Mouse (Mus musculus) forebrain, embryonic 16.5 days (tissue): ENCODE measurements around the gene Tcf19. TPM values are rescaled to one million over a fixed set of nuclear protein-coding genes. Genes with fewer than 3 reads are reported as not detected.

Source experiments
- ATAC-seq: fragments of 200-750 bp; cut with Nextera tagmentation; 2 replicates; pipeline ENCODE4 v1.8.0; 2017; ENCODE audit warnings: mild to moderate bottlenecking, moderate library complexity
- H3K27ac ChIP-seq: fragments of 300-500 bp; sonication (generic); 2 replicates; pipeline ENCODE4 v1.5.1; 2014; ENCODE audit warnings: low read length, control low read depth
- H3K27me3 ChIP-seq: fragments of 300-500 bp; sonication (generic); replicated peaks from 2 replicates; pipeline ENCODE4 v1.6.1; 2014; ENCODE audit warnings: low read length; ENCODE audit not compliant: control insufficient read depth, insufficient read depth
- H3K36me3 ChIP-seq: fragments of 300-500 bp; sonication (generic); 2 replicates; pipeline ENCODE4 v1.6.1; 2014; ENCODE audit not compliant: control insufficient read depth, insufficient read depth
- H3K4me1 ChIP-seq: fragments of 300-500 bp; sonication (generic); replicated peaks from 2 replicates; pipeline ENCODE4 v1.6.1; 2014; ENCODE audit warnings: low read length; ENCODE audit not compliant: control insufficient read depth, insufficient read depth
- H3K4me2 ChIP-seq: fragments of 300-500 bp; sonication (generic); 2 replicates; pipeline ENCODE4 v1.6.1; 2014; ENCODE audit warnings: mild to moderate bottlenecking, low read length, control low read depth
- H3K4me3 ChIP-seq: fragments of 300-500 bp; sonication (generic); replicated peaks from 2 replicates; pipeline ENCODE4 v1.5.1; 2014; ENCODE audit warnings: mild to moderate bottlenecking, low read length, control low read depth
- H3K9ac ChIP-seq: fragments of 300-500 bp; sonication (generic); replicated peaks from 2 replicates; pipeline ENCODE4 v1.6.1; 2014; ENCODE audit warnings: low read depth, low read length, control low read depth
- H3K9me3 ChIP-seq: fragments of 300-500 bp; sonication (generic); 2 replicates; pipeline ENCODE4 v1.6.1; 2016; ENCODE audit warnings: low read length; ENCODE audit not compliant: control insufficient read depth
- WGBS: fragments of 180-500 bp; shearing (Covaris S2); extraction: QIAGEN DNeasy Blood & Tissue Kit; methylation state at CpG from one replicate; pipeline ENCODE4 v1.1.7; 2014; 5-methylcytosine and 5-hydroxymethylcytosine counted together
- polyA plus RNA-seq: library from polyadenylated mRNA; unstranded; fragments of >200 nt; fragmentation: Nextera tagmentation; extraction: Ambion mirVana; gene quantifications from 2 replicates; pipeline ENCODE4 v1.2.1, GENCODE M21; 2015

Gene Tcf19
- polyA plus RNA-seq, 1 experiment from 2014 or later, result 31.8 TPM

- Histone ChIP-seq H3K27ac (no peak overlapping the region), H3K27me3 (peaks cover 7% of the 10 kb centered on the region), H3K4me3 (no peak overlapping the region), H3K4me1 (no peaks in the 10 kb centered on the region), H3K4me2 (no peak overlapping the region), H3K9ac (no peak overlapping the region), H3K9me3 (no peaks in the 10 kb centered on the region), H3K36me3 (no peaks in the 10 kb centered on the region)
- ATAC-seq, result no peak
- WGBS, result 19% methylated on average over 5 of the region's 5 CpGs
Measured at GRCm38 (mm10) chr17:35503849-35504248, 12.8 kb downstream of the Tcf19 start.

- no peaks in the 10 kb centered on the region for H3K4me1 ChIP-seq
- no peak for ATAC-seq
- H3K27ac ChIP-seq, result no peak overlapping the region
- H3K9ac ChIP-seq, result no peak overlapping the region
- no peaks in the 10 kb centered on the region for H3K9me3 ChIP-seq
- no peaks in the 10 kb centered on the region for H3K36me3 ChIP-seq
- H3K27me3 ChIP-seq, result peaks cover 7% of the 10 kb centered on the region
- WGBS, result 48% methylated on average over 5 of the region's 5 CpGs
- H3K4me2 ChIP-seq, result no peak overlapping the region
- H3K4me3 ChIP-seq, result no peak overlapping the region
Measured at GRCm38 (mm10) chr17:35502762-35503161, 13.9 kb downstream of the Tcf19 start.

GRCm38 (mm10) chr17:35502226-35502625 is 14.4 kb downstream of the Tcf19 start:
- Histone ChIP-seq H3K4me2 (no peak overlapping the region), H3K4me1 (no peaks in the 10 kb centered on the region), H3K4me3 (no peak overlapping the region), H3K9me3 (no peaks in the 10 kb centered on the region), H3K27me3 (peaks cover 7% of the 10 kb centered on the region), H3K9ac (no peak overlapping the region), H3K27ac (no peak overlapping the region), H3K36me3 (no peaks in the 10 kb centered on the region)
- no peak for ATAC-seq
- 3% methylated on average over 6 of the region's 6 CpGs for WGBS

GRCm38 (mm10) chr17:35497124-35497523 is 19.5 kb downstream of the Tcf19 start:
- Histone ChIP-seq H3K27me3 (no peaks in the 10 kb centered on the region), H3K9ac (no peak overlapping the region), H3K36me3 (no peaks in the 10 kb centered on the region), H3K4me3 (no peak overlapping the region), H3K9me3 (no peaks in the 10 kb centered on the region), H3K27ac (no peak overlapping the region), H3K4me2 (no peak overlapping the region), H3K4me1 (no peaks in the 10 kb centered on the region)
- WGBS, result 94% methylated on average over 7 of the region's 7 CpGs
- ATAC-seq, result no peak

DNA sequence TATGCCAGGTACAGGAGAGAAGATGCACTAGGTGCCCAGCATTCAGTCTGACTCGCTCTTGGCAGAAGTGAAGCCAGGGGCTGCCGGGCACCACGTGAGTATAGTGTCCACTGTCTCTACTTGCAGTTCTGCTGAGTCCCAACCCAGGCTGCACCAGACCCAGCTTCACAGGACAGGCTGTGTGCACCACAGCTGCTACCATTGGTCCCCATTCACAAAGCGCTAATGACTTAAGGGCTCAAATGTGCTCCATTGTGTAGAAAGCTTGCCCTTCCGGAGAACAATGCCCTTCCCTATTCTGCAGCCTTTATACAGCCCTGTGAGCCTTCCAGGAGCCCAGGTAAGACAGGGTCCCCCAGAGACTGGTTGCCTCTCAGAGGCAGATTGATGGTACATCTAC is 26.3 kb downstream of the Tcf19 start:
- WGBS, result 31% methylated on average over 5 of the region's 5 CpGs
- no peaks in the 10 kb centered on the region for H3K4me1 ChIP-seq
- H3K36me3 ChIP-seq, result no peaks in the 10 kb centered on the region

DNA sequence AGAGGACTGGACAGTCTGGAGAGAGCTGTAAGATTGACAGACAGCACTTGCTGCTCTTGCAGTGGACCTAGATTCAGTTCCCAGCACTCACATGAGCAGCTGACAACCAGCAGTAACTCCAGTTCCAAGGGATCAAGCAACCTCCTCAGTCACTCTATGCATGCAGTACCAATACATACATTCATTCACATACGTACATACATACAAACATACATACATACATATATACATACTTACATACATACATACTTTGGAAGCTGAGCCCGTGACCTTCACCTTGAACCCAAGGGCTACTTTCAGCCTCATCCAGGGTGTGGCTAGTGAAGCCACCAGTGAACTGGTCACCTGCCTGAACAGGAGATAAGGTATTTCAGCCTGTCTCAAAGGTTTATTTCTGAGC is 28.6 kb downstream of the Tcf19 start:
- 97% methylated on average over 2 of the region's 2 CpGs for WGBS
- ATAC-seq, result no peak
- no peaks in the 10 kb centered on the region for H3K27me3 ChIP-seq
- no peak overlapping the region for H3K4me3 ChIP-seq
- H3K36me3 ChIP-seq, result no peaks in the 10 kb centered on the region
- H3K4me1 ChIP-seq, result no peaks in the 10 kb centered on the region
- H3K9ac ChIP-seq, result no peak overlapping the region
- H3K4me2 ChIP-seq, result no peak overlapping the region
- H3K9me3 ChIP-seq, result no peaks in the 10 kb centered on the region
- no peak overlapping the region for H3K27ac ChIP-seq

More for the DNA sequence above, 26.3 kb downstream of the Tcf19 start:
- H3K27me3 ChIP-seq, result no peaks in the 10 kb centered on the region
- no peak overlapping the region for H3K9ac ChIP-seq
- H3K4me2 ChIP-seq, result no peak overlapping the region
- H3K4me3 ChIP-seq, result no peak overlapping the region
- H3K27ac ChIP-seq, result no peak overlapping the region
- no peak for ATAC-seq
- H3K9me3 ChIP-seq, result no peaks in the 10 kb centered on the region

- Histone ChIP-seq H3K27me3 (no peaks in the 10 kb centered on the region), H3K9ac (no peak overlapping the region), H3K27ac (no peak overlapping the region), H3K4me1 (no peaks in the 10 kb centered on the region), H3K4me3 (no peak overlapping the region), H3K36me3 (no peaks in the 10 kb centered on the region), H3K4me2 (no peak overlapping the region), H3K9me3 (no peaks in the 10 kb centered on the region)
- no peak for ATAC-seq
- 71% methylated on average over 10 of the region's 10 CpGs for WGBS
Measured at GRCm38 (mm10) chr17:35486726-35487125, 29.9 kb downstream of the Tcf19 start.

- no peaks in the 10 kb centered on the region for H3K4me1 ChIP-seq
- 34% methylated on average over 4 of the region's 4 CpGs for WGBS
Measured at GRCm38 (mm10) chr17:35485702-35486101, 30.9 kb downstream of the Tcf19 start.

GRCm38 (mm10) chr17:35484066-35484465 is 32.6 kb downstream of the Tcf19 start:
- Histone ChIP-seq H3K27me3 (no peaks in the 10 kb centered on the region), H3K36me3 (no peaks in the 10 kb centered on the region), H3K27ac (no peak overlapping the region), H3K9ac (no peak overlapping the region), H3K4me3 (no peak overlapping the region), H3K9me3 (no peaks in the 10 kb centered on the region), H3K4me2 (no peak overlapping the region), H3K4me1 (no peaks in the 10 kb centered on the region)
- ATAC-seq, result no peak
- 1% methylated on average over 9 of the region's 9 CpGs for WGBS

More at GRCm38 (mm10) chr17:35485702-35486101, 30.9 kb downstream of the Tcf19 start:
- no peaks in the 10 kb centered on the region for H3K36me3 ChIP-seq
- no peak overlapping the region for H3K9ac ChIP-seq
- H3K4me3 ChIP-seq, result no peak overlapping the region
- no peaks in the 10 kb centered on the region for H3K27me3 ChIP-seq
- no peak overlapping the region for H3K4me2 ChIP-seq
- H3K9me3 ChIP-seq, result no peaks in the 10 kb centered on the region
- no peak for ATAC-seq
- H3K27ac ChIP-seq, result no peak overlapping the region
